Mouse (Mus musculus): ENCODE measurements around the gene Gm648. TPM values are rescaled to one million over a fixed set of nuclear protein-coding genes. Genes with fewer than 3 reads are reported as not detected.
A peak's percentile ranks its signal among the peaks of the same experiment; 100 is the strongest.

The Gm648 gene
- polyA plus RNA-seq (2014; fragmentation: Nextera tagmentation; extraction: Ambion mirVana) = 0.35 TPM in 1 of 2 replicates, not detected in the other

GRCm38 (mm10) chrX:56549506-56549905 is at the start of gene Gm648:
Gene Gm648 (minus strand): TSS chrX:56549606.
- Histone ChIP-seq H3K9ac (ENCODE audit: low read length) (no peak within 1 kb of the TSS), H3K27ac (ENCODE audit: low read depth) (no peak within 1 kb of the TSS), H3K9me3 (ENCODE audit: control insufficient read depth, low read length) (no peaks in the 10 kb centered on the region), H3K36me3 (ENCODE audit: control insufficient read depth, insufficient read depth, low read length) (no peaks in the 10 kb centered on the region), H3K27me3 (replicated peaks; ENCODE audit: control insufficient read depth, insufficient read depth, low read length) (no peaks in the 10 kb centered on the region), H3K4me1 (replicated peaks; ENCODE audit: control insufficient read depth, insufficient read depth, low read length) (no peaks in the 10 kb centered on the region), H3K4me2 (ENCODE audit: low read length) (no peak within 1 kb of the TSS), H3K4me3 (ENCODE audit: low read depth, low read length) (no peak within 1 kb of the TSS)
- no peak for DNase-seq (ENCODE audit: low spot score)
- 86% methylated on average over 7 of the region's 7 CpGs for WGBS
- no peak for ATAC-seq (replicated peaks; ENCODE audit: low FRiP score, low TSS enrichment, low read depth)

GRCm38 (mm10) chrX:56597887-56598640 is 48.7 kb upstream of the Gm648 start, which contains the start of gene Mmgt1:
Gene Mmgt1 (minus strand): TSS chrX:56598069.
- Histone ChIP-seq H3K4me1 (replicated peaks; ENCODE audit: control insufficient read depth, insufficient read depth, low read length) (0 out of 2 replicates have a peak, but pooled peaks cover 2% of the 10 kb centered on the region), H3K4me3 (ENCODE audit: low read depth, low read length) (peak within 1 kb of the TSS; percentile 59), H3K9me3 (ENCODE audit: control insufficient read depth, low read length) (no peaks in the 10 kb centered on the region), H3K9ac (ENCODE audit: low read length) (peak within 1 kb of the TSS; percentile 62), H3K4me2 (ENCODE audit: low read length) (peak within 1 kb of the TSS; percentile 51), H3K27me3 (replicated peaks; ENCODE audit: control insufficient read depth, insufficient read depth, low read length) (no peaks in the 10 kb centered on the region), H3K36me3 (ENCODE audit: control insufficient read depth, insufficient read depth, low read length) (no peaks in the 10 kb centered on the region; the same call in 1 of the 2 replicates), H3K27ac (ENCODE audit: low read depth) (peak within 1 kb of the TSS; percentile 62; the same call in 1 of the 2 replicates)
- 7% methylated on average over 43 of the region's 44 CpGs for WGBS
- ATAC-seq (replicated peaks; ENCODE audit: low FRiP score, low TSS enrichment, low read depth) (peak; percentile 99), DNase-seq (ENCODE audit: low spot score) (peak; percentile 86)

- 7% methylated on average over 24 of the region's 25 CpGs for WGBS
- Histone ChIP-seq H3K4me3 (ENCODE audit: low read depth, low read length) (peak overlapping the region; percentile 59), H3K9me3 (ENCODE audit: control insufficient read depth, low read length) (no peaks in the 10 kb centered on the region), H3K9ac (ENCODE audit: low read length) (peak overlapping the region; percentile 62), H3K4me1 (replicated peaks; ENCODE audit: control insufficient read depth, insufficient read depth, low read length) (0 out of 2 replicates have a peak, but pooled peaks cover 2% of the 10 kb centered on the region), H3K36me3 (ENCODE audit: control insufficient read depth, insufficient read depth, low read length) (no peaks in the 10 kb centered on the region; the same call in 1 of the 2 replicates), H3K27me3 (replicated peaks; ENCODE audit: control insufficient read depth, insufficient read depth, low read length) (no peaks in the 10 kb centered on the region), H3K27ac (ENCODE audit: low read depth) (peak overlapping the region; percentile 62; the same call in 1 of the 2 replicates), H3K4me2 (ENCODE audit: low read length) (peak overlapping the region; percentile 51)
- ATAC-seq (replicated peaks; ENCODE audit: low FRiP score, low TSS enrichment, low read depth) = peak; percentile 74
- no peak for DNase-seq (ENCODE audit: low spot score)
Measured at GRCm38 (mm10) chrX:56597219-56597886, 47.9 kb upstream of the Gm648 start.

GRCm38 (mm10) chrX:56578200-56578599 is 28.8 kb upstream of the Gm648 start:
- Histone ChIP-seq H3K4me3 (ENCODE audit: low read depth, low read length) (no peak overlapping the region), H3K27me3 (replicated peaks; ENCODE audit: control insufficient read depth, insufficient read depth, low read length) (no peaks in the 10 kb centered on the region), H3K27ac (ENCODE audit: low read depth) (no peak overlapping the region), H3K9me3 (ENCODE audit: control insufficient read depth, low read length) (no peaks in the 10 kb centered on the region), H3K36me3 (ENCODE audit: control insufficient read depth, insufficient read depth, low read length) (no peaks in the 10 kb centered on the region), H3K4me1 (replicated peaks; ENCODE audit: control insufficient read depth, insufficient read depth, low read length) (no peaks in the 10 kb centered on the region), H3K4me2 (ENCODE audit: low read length) (no peak overlapping the region), H3K9ac (ENCODE audit: low read length) (no peak overlapping the region)
- WGBS = 66% methylated on average over 2 of the region's 2 CpGs
- DNase-seq (ENCODE audit: low spot score) = no peak
- ATAC-seq (replicated peaks; ENCODE audit: low FRiP score, low TSS enrichment, low read depth) = no peak

GRCm38 (mm10) chrX:56572465-56572864 is 23.1 kb upstream of the Gm648 start:
- DNase-seq (ENCODE audit: low spot score) (no peak), ATAC-seq (replicated peaks; ENCODE audit: low FRiP score, low TSS enrichment, low read depth) (no peak)
- Histone ChIP-seq H3K27ac (ENCODE audit: low read depth) (no peak overlapping the region), H3K9me3 (ENCODE audit: control insufficient read depth, low read length) (no peaks in the 10 kb centered on the region), H3K27me3 (replicated peaks; ENCODE audit: control insufficient read depth, insufficient read depth, low read length) (no peaks in the 10 kb centered on the region), H3K4me3 (ENCODE audit: low read depth, low read length) (no peak overlapping the region), H3K4me2 (ENCODE audit: low read length) (no peak overlapping the region), H3K9ac (ENCODE audit: low read length) (no peak overlapping the region), H3K4me1 (replicated peaks; ENCODE audit: control insufficient read depth, insufficient read depth, low read length) (no peaks in the 10 kb centered on the region), H3K36me3 (ENCODE audit: control insufficient read depth, insufficient read depth, low read length) (no peaks in the 10 kb centered on the region)
- WGBS = 25% methylated on average over 6 of the region's 6 CpGs

- Histone ChIP-seq H3K4me3 (ENCODE audit: low read depth, low read length) (no peak overlapping the region), H3K4me2 (ENCODE audit: low read length) (no peak overlapping the region), H3K9me3 (ENCODE audit: control insufficient read depth, low read length) (no peaks in the 10 kb centered on the region), H3K4me1 (replicated peaks; ENCODE audit: control insufficient read depth, insufficient read depth, low read length) (no peaks in the 10 kb centered on the region), H3K27ac (ENCODE audit: low read depth) (no peak overlapping the region), H3K27me3 (replicated peaks; ENCODE audit: control insufficient read depth, insufficient read depth, low read length) (no peaks in the 10 kb centered on the region), H3K36me3 (ENCODE audit: control insufficient read depth, insufficient read depth, low read length) (no peaks in the 10 kb centered on the region), H3K9ac (ENCODE audit: low read length) (no peak overlapping the region)
- 79% methylated on average over 3 of the region's 3 CpGs for whole genome bisulfite sequencing
- no peak for ATAC-seq (replicated peaks; ENCODE audit: low FRiP score, low TSS enrichment, low read depth)
- DNase-seq (ENCODE audit: low spot score) = no peak
Measured at GRCm38 (mm10) chrX:56553584-56553983, 4.2 kb upstream of the Gm648 start.

- no peak overlapping the region for H3K27ac ChIP-seq (ENCODE audit: low read depth)
- no peaks in the 10 kb centered on the region for H3K4me1 ChIP-seq (replicated peaks; ENCODE audit: control insufficient read depth, insufficient read depth, low read length)
- no peaks in the 10 kb centered on the region for H3K36me3 ChIP-seq (ENCODE audit: control insufficient read depth, insufficient read depth, low read length)
- peak; percentile 53 for DNase-seq (ENCODE audit: low spot score)
- no peaks in the 10 kb centered on the region for H3K9me3 ChIP-seq (ENCODE audit: control insufficient read depth, low read length)
- H3K4me3 ChIP-seq (ENCODE audit: low read depth, low read length) = no peak overlapping the region
- WGBS = 57% methylated on average over 4 of the region's 4 CpGs
- H3K4me2 ChIP-seq (ENCODE audit: low read length) = no peak overlapping the region
- ATAC-seq (replicated peaks; ENCODE audit: low FRiP score, low TSS enrichment, low read depth) = no peak
- no peak overlapping the region for H3K9ac ChIP-seq (ENCODE audit: low read length)
- H3K27me3 ChIP-seq (replicated peaks; ENCODE audit: control insufficient read depth, insufficient read depth, low read length) = no peaks in the 10 kb centered on the region
Measured at GRCm38 (mm10) chrX:56537162-56537561, 12.2 kb downstream of the Gm648 start.

GRCm38 (mm10) chrX:56531266-56531665 is 18.1 kb downstream of the Gm648 start:
- no peaks in the 10 kb centered on the region for H3K4me1 ChIP-seq (replicated peaks; ENCODE audit: control insufficient read depth, insufficient read depth, low read length)

More at GRCm38 (mm10) chrX:56531266-56531665, 18.1 kb downstream of the Gm648 start:
- Histone ChIP-seq H3K27ac (ENCODE audit: low read depth) (no peak overlapping the region), H3K4me2 (ENCODE audit: low read length) (no peak overlapping the region), H3K4me3 (ENCODE audit: low read depth, low read length) (no peak overlapping the region), H3K36me3 (ENCODE audit: control insufficient read depth, insufficient read depth, low read length) (no peaks in the 10 kb centered on the region), H3K9me3 (ENCODE audit: control insufficient read depth, low read length) (no peaks in the 10 kb centered on the region), H3K27me3 (replicated peaks; ENCODE audit: control insufficient read depth, insufficient read depth, low read length) (no peaks in the 10 kb centered on the region), H3K9ac (ENCODE audit: low read length) (no peak overlapping the region)
- no peak for ATAC-seq (replicated peaks; ENCODE audit: low FRiP score, low TSS enrichment, low read depth)
- peak; percentile 80 for DNase-seq (ENCODE audit: low spot score)
- 7% methylated on average over 3 of the region's 3 CpGs for WGBS

Measured in intestine, embryonic 14.5 days (tissue).